Mouse (Mus musculus) hindbrain, embryonic 14.5 days (tissue): ENCODE measurements around the gene Trp53i13. TPM values are rescaled to one million over a fixed set of nuclear protein-coding genes. Genes with fewer than 3 reads are reported as not detected.

Experiments used
- ATAC-seq: fragments of 200-750 bp; cut with Nextera tagmentation; 2 replicates; pipeline ENCODE4 v1.8.0; 2017; ENCODE audit warnings: moderate number of reproducible peaks, mild to moderate bottlenecking, moderate TSS enrichment, moderate library complexity; ENCODE audit not compliant: low FRiP score
- DNase-seq: peaks from one replicate; pipeline ENCODE4 v3.0.0-alpha.2; 2015; ENCODE audit warnings: low spot score
- H3K27ac ChIP-seq: fragments of 300-500 bp; sonication (generic); 2 replicates; pipeline ENCODE4 v1.5.1; 2014; ENCODE audit warnings: mild to moderate bottlenecking, moderate library complexity
- H3K27me3 ChIP-seq: fragments of 300-500 bp; sonication (generic); 2 replicates; pipeline ENCODE4 v1.6.1; 2014; ENCODE audit warnings: mild to moderate bottlenecking, low read length, mixed read lengths; ENCODE audit not compliant: control insufficient read depth, insufficient read depth
- H3K36me3 ChIP-seq: fragments of 300-500 bp; sonication (generic); replicated peaks from 2 replicates; pipeline ENCODE4 v1.6.1; 2014; ENCODE audit not compliant: control insufficient read depth, insufficient read depth
- H3K4me1 ChIP-seq: fragments of 300-500 bp; sonication (generic); replicated peaks from 2 replicates; pipeline ENCODE4 v1.6.1; 2014; ENCODE audit warnings: antibody characterized with exemption, low read length, mixed read lengths; ENCODE audit not compliant: control insufficient read depth, insufficient read depth
- H3K4me2 ChIP-seq: fragments of 300-500 bp; sonication (generic); replicated peaks from 2 replicates; pipeline ENCODE4 v1.6.1; 2014; ENCODE audit warnings: mild to moderate bottlenecking, moderate library complexity
- H3K4me3 ChIP-seq: fragments of 300-500 bp; sonication (generic); replicated peaks from 2 replicates; pipeline ENCODE4 v1.5.1; 2014; ENCODE audit warnings: mild to moderate bottlenecking, low read length
- H3K9ac ChIP-seq: fragments of 300-500 bp; sonication (generic); 2 replicates; pipeline ENCODE4 v1.6.1; 2014
- H3K9me3 ChIP-seq: fragments of 300-500 bp; sonication (generic); 2 replicates; pipeline ENCODE4 v1.6.1; 2016; ENCODE audit warnings: low read length; ENCODE audit not compliant: control insufficient read depth
- WGBS: fragments of 180-500 bp; shearing (Covaris S2); extraction: QIAGEN DNeasy Blood & Tissue Kit; methylation state at CpG from one replicate; pipeline ENCODE4 v1.1.7; 2014; 5-methylcytosine and 5-hydroxymethylcytosine counted together
- polyA plus RNA-seq: library from polyadenylated mRNA; unstranded; fragments of >200 nt; fragmentation: Nextera tagmentation; extraction: Ambion mirVana; gene quantifications from 2 replicates; pipeline ENCODE4 v1.2.1, GENCODE M21; 2014

Gene Trp53i13
- polyA plus RNA-seq, 1 experiment from 2014 or later, result 15.1 TPM

GRCm38 (mm10) chr11:77486798-77487197 is 29.0 kb downstream of the Trp53i13 start:
- H3K27ac ChIP-seq, result peak overlapping the region; percentile 69
- H3K4me3 ChIP-seq, result peak overlapping the region; percentile 96
- H3K27me3 ChIP-seq, result no peaks in the 10 kb centered on the region
- ATAC-seq, result no peak; the same call in 1 of the 2 replicates
- H3K9me3 ChIP-seq, result no peaks in the 10 kb centered on the region
- WGBS, result 37% methylated on average over 5 of the region's 5 CpGs
- peak overlapping the region; percentile 88 for H3K4me2 ChIP-seq
- no peaks in the 10 kb centered on the region for H3K36me3 ChIP-seq
- peaks cover 62% of the 10 kb centered on the region for H3K4me1 ChIP-seq
- H3K9ac ChIP-seq, result peak overlapping the region; percentile 99
- DNase-seq, result no peak

- Histone ChIP-seq H3K9ac (no peak overlapping the region), H3K4me3 (no peak overlapping the region), H3K36me3 (no peaks in the 10 kb centered on the region), H3K27ac (no peak overlapping the region; the same call in 1 of the 2 replicates), H3K4me1 (peaks cover 46% of the 10 kb centered on the region), H3K4me2 (peak overlapping the region; percentile 88), H3K9me3 (no peaks in the 10 kb centered on the region), H3K27me3 (no peaks in the 10 kb centered on the region)
- DNase-seq (no peak), ATAC-seq (no peak)
- 33% methylated on average over 6 of the region's 6 CpGs for WGBS
These were observed 30.6 kb downstream of the Trp53i13 start for GRCm38 (mm10) chr11:77485229-77485628.

GRCm38 (mm10) chr11:77483510-77484255 is 32.1 kb downstream of the Trp53i13 start:
- H3K9me3 ChIP-seq, result no peaks in the 10 kb centered on the region
- WGBS, result 71% methylated on average over 11 of the region's 11 CpGs
- H3K4me3 ChIP-seq, result no peak overlapping the region
- no peak for DNase-seq
- no peak overlapping the region for H3K27ac ChIP-seq
- H3K36me3 ChIP-seq, result no peaks in the 10 kb centered on the region
- no peak overlapping the region for H3K4me2 ChIP-seq
- H3K4me1 ChIP-seq, result peaks cover 43% of the 10 kb centered on the region
- H3K9ac ChIP-seq, result no peak overlapping the region
- H3K27me3 ChIP-seq, result no peaks in the 10 kb centered on the region
- ATAC-seq, result no peak

- Histone ChIP-seq H3K4me2 (no peak overlapping the region), H3K9me3 (no peaks in the 10 kb centered on the region), H3K9ac (no peak overlapping the region), H3K36me3 (no peaks in the 10 kb centered on the region), H3K27ac (no peak overlapping the region), H3K4me3 (no peak overlapping the region), H3K4me1 (peaks cover 39% of the 10 kb centered on the region), H3K27me3 (no peaks in the 10 kb centered on the region)
- 76% methylated on average over 3 of the region's 3 CpGs for WGBS
- ATAC-seq (no peak), DNase-seq (no peak)
These were observed 32.7 kb downstream of the Trp53i13 start for GRCm38 (mm10) chr11:77483043-77483442.

- ATAC-seq (no peak), DNase-seq (no peak)
- no peak overlapping the region for H3K9ac ChIP-seq
- H3K27me3 ChIP-seq, result no peaks in the 10 kb centered on the region
- H3K4me3 ChIP-seq, result no peak overlapping the region
- H3K9me3 ChIP-seq, result no peaks in the 10 kb centered on the region
- 90% methylated on average over 6 of the region's 6 CpGs for WGBS
- no peak overlapping the region for H3K4me2 ChIP-seq
- no peak overlapping the region for H3K27ac ChIP-seq
- H3K4me1 ChIP-seq, result no peaks in the 10 kb centered on the region
- peaks cover 44% of the 10 kb centered on the region for H3K36me3 ChIP-seq
These were observed 38.9 kb downstream of the Trp53i13 start for GRCm38 (mm10) chr11:77476895-77477294.

- Histone ChIP-seq H3K9me3 (no peaks in the 10 kb centered on the region), H3K4me3 (no peak overlapping the region), H3K27ac (no peak overlapping the region), H3K36me3 (peaks cover 51% of the 10 kb centered on the region), H3K4me1 (no peaks in the 10 kb centered on the region), H3K4me2 (no peak overlapping the region), H3K9ac (no peak overlapping the region), H3K27me3 (no peaks in the 10 kb centered on the region)
- DNase-seq (no peak), ATAC-seq (no peak)
- WGBS, result 96% methylated on average over 14 of the region's 14 CpGs
These were observed 39.6 kb downstream of the Trp53i13 start for GRCm38 (mm10) chr11:77476216-77476615.

GRCm38 (mm10) chr11:77472775-77473174 is 43.0 kb downstream of the Trp53i13 start:
- Histone ChIP-seq H3K27me3 (peaks cover 5% of the 10 kb centered on the region), H3K4me3 (no peak overlapping the region), H3K4me2 (no peak overlapping the region), H3K4me1 (no peaks in the 10 kb centered on the region; the same call in 1 of the 2 replicates), H3K36me3 (peaks cover 57% of the 10 kb centered on the region), H3K9me3 (no peaks in the 10 kb centered on the region), H3K27ac (no peak overlapping the region), H3K9ac (no peak overlapping the region)
- ATAC-seq, result no peak
- 93% methylated on average over 16 of the region's 16 CpGs for WGBS
- no peak for DNase-seq

- ATAC-seq, result no peak
- Histone ChIP-seq H3K4me3 (no peak overlapping the region), H3K4me2 (no peak overlapping the region), H3K4me1 (no peaks in the 10 kb centered on the region; the same call in 1 of the 2 replicates), H3K9me3 (no peaks in the 10 kb centered on the region), H3K9ac (no peak overlapping the region), H3K36me3 (peaks cover 52% of the 10 kb centered on the region), H3K27me3 (peaks cover 19% of the 10 kb centered on the region), H3K27ac (no peak overlapping the region)
- no peak for DNase-seq
- WGBS, result 74% methylated on average over 29 of the region's 29 CpGs
These were observed 44.4 kb downstream of the Trp53i13 start for GRCm38 (mm10) chr11:77471407-77471806.

GRCm38 (mm10) chr11:77468397-77468796 is 47.4 kb downstream of the Trp53i13 start:
- no peaks in the 10 kb centered on the region; the same call in 1 of the 2 replicates for H3K4me1 ChIP-seq
- H3K27ac ChIP-seq, result no peak overlapping the region
- H3K9me3 ChIP-seq, result no peaks in the 10 kb centered on the region
- peaks cover 33% of the 10 kb centered on the region for H3K27me3 ChIP-seq
- no peak for DNase-seq
- H3K4me2 ChIP-seq, result no peak overlapping the region
- peaks cover 28% of the 10 kb centered on the region for H3K36me3 ChIP-seq
- H3K4me3 ChIP-seq, result no peak overlapping the region
- 78% methylated on average over 9 of the region's 9 CpGs for WGBS
- H3K9ac ChIP-seq, result no peak overlapping the region
- ATAC-seq, result no peak
